Mouse (Mus musculus): ENCODE results near the gene Iqschfp. TPM values are rescaled to one million over a fixed set of nuclear protein-coding genes. Genes with fewer than 3 reads are reported as not detected.

The Iqschfp gene
- polyA plus RNA-seq, 1 experiment = not detected

- Histone ChIP-seq H3K79me3 (ENCODE audit: low read depth) (peaks cover 4% of the 10 kb centered on the region), H3K36me3 (ENCODE audit: control insufficient read depth, insufficient read depth) (no peaks in the 10 kb centered on the region), H3ac (ENCODE audit: control insufficient read depth, insufficient read length, low read depth) (no peak overlapping the region), H3K27me3 (ENCODE audit: control insufficient read depth, insufficient read depth, insufficient read length) (no peaks in the 10 kb centered on the region), H3K79me2 (ENCODE audit: control insufficient read depth, insufficient read depth) (peaks cover 28% of the 10 kb centered on the region), H3K4me3 (ENCODE audit: insufficient read depth, poor library complexity, severe bottlenecking) (no peak overlapping the region)
- no peak for TF ChIP-seq MAX (IDR thresholded peaks at IDR 0.05)
- TF ChIP-seq CTCF (IDR thresholded peaks at IDR 0.05; ENCODE audit: control insufficient read depth, insufficient read depth, insufficient read length) = no peak
- TF ChIP-seq MYOD1 (IDR thresholded peaks at IDR 0.05; ENCODE audit: control insufficient read depth, insufficient read length, low read depth) = no peak
- TF ChIP-seq CEBPB (IDR thresholded peaks at IDR 0.05; ENCODE audit: low read depth) = no peak
- no peak for TF ChIP-seq MYOG (IDR thresholded peaks at IDR 0.05; ENCODE audit: control insufficient read depth, extremely low read depth, insufficient read length)
- no peak for TF ChIP-seq FOSL1 (IDR thresholded peaks at IDR 0.05; ENCODE audit: insufficient read depth, low read length, poor library complexity, severe bottlenecking)
- no peak for TF ChIP-seq USF1 (IDR thresholded peaks at IDR 0.05; ENCODE audit: low read depth)
Measured at GRCm38 (mm10) chr3:68605942-68606603, 714.0 kb downstream of the Iqschfp start.

DNA sequence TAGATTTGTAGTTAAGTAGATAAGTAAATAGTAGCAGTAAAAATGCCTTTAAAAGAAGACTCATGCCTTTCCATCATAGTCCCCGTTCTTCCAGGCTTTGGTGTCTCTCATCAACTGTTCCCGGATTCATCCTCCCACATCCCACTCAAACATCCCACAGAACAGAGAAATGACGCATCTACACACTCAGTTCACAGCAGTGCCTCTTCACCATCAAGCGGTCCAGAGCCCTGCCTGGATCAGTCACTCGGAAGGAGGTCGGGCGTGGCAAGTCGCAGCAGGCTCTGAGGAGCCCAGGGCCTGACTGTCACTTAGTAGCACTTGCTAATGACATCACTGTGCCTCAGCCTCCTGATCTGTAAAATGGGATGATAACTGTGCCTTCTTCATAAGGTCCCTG lies 714.7 kb downstream of the Iqschfp start:
- no peaks in the 10 kb centered on the region for H3K27me3 ChIP-seq (ENCODE audit: control insufficient read depth, insufficient read depth, insufficient read length)
- TF ChIP-seq USF1 (IDR thresholded peaks at IDR 0.05; ENCODE audit: low read depth) = no peak
- TF ChIP-seq MYOG (IDR thresholded peaks at IDR 0.05; ENCODE audit: control insufficient read depth, extremely low read depth, insufficient read length) = no peak
- no peak for TF ChIP-seq CEBPB (IDR thresholded peaks at IDR 0.05; ENCODE audit: low read depth)
- TF ChIP-seq MAX (IDR thresholded peaks at IDR 0.05) = no peak
- H3ac ChIP-seq (ENCODE audit: control insufficient read depth, insufficient read length, low read depth) = no peak overlapping the region
- H3K36me3 ChIP-seq (ENCODE audit: control insufficient read depth, insufficient read depth) = no peaks in the 10 kb centered on the region
- peaks cover 8% of the 10 kb centered on the region for H3K79me3 ChIP-seq (ENCODE audit: low read depth)
- peaks cover 35% of the 10 kb centered on the region for H3K79me2 ChIP-seq (ENCODE audit: control insufficient read depth, insufficient read depth)
- H3K4me3 ChIP-seq (ENCODE audit: insufficient read depth, poor library complexity, severe bottlenecking) = no peak overlapping the region

DNA sequence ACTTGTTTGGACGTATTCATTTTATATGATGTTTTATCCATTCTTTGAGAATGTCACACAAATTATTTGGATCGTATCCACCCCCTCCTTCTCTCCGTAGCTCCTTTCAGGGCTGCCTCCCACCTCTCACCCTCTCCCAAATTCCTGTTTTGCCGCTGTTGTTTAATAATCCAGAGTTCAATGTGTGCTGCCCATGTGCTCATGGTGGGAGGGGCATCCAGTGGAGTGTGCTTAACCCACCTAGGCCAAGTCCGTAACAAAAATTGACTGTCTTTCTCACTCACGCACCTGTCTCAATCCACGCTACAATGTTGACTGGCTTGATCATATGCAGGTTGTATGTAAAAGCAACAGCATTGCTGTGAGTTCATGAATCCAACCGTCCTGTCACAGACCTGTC lies 715.3 kb downstream of the Iqschfp start:
- Histone ChIP-seq H3ac (ENCODE audit: control insufficient read depth, insufficient read length, low read depth) (no peak overlapping the region), H3K4me3 (ENCODE audit: insufficient read depth, poor library complexity, severe bottlenecking) (no peak overlapping the region), H3K79me2 (ENCODE audit: control insufficient read depth, insufficient read depth) (peaks cover 40% of the 10 kb centered on the region), H3K36me3 (ENCODE audit: control insufficient read depth, insufficient read depth) (no peaks in the 10 kb centered on the region), H3K27me3 (ENCODE audit: control insufficient read depth, insufficient read depth, insufficient read length) (no peaks in the 10 kb centered on the region), H3K79me3 (ENCODE audit: low read depth) (peaks cover 11% of the 10 kb centered on the region)
- TF ChIP-seq MAX (IDR thresholded peaks at IDR 0.05) = no peak
- no peak for TF ChIP-seq MYOD1 (IDR thresholded peaks at IDR 0.05; ENCODE audit: control insufficient read depth, insufficient read length, low read depth)
- TF ChIP-seq CEBPB (IDR thresholded peaks at IDR 0.05; ENCODE audit: low read depth) = no peak
- no peak for TF ChIP-seq MYOG (IDR thresholded peaks at IDR 0.05; ENCODE audit: control insufficient read depth, extremely low read depth, insufficient read length)
- no peak for TF ChIP-seq CTCF (IDR thresholded peaks at IDR 0.05; ENCODE audit: control insufficient read depth, insufficient read depth, insufficient read length)
- TF ChIP-seq FOSL1 (IDR thresholded peaks at IDR 0.05; ENCODE audit: insufficient read depth, low read length, poor library complexity, severe bottlenecking) = no peak
- no peak for TF ChIP-seq USF1 (IDR thresholded peaks at IDR 0.05; ENCODE audit: low read depth)

GRCm38 (mm10) chr3:68608848-68609497 lies 716.9 kb downstream of the Iqschfp start:
- Histone ChIP-seq H3K79me2 (ENCODE audit: control insufficient read depth, insufficient read depth) (peaks cover 48% of the 10 kb centered on the region), H3K27me3 (ENCODE audit: control insufficient read depth, insufficient read depth, insufficient read length) (no peaks in the 10 kb centered on the region), H3K4me3 (ENCODE audit: insufficient read depth, poor library complexity, severe bottlenecking) (no peak overlapping the region), H3K36me3 (ENCODE audit: control insufficient read depth, insufficient read depth) (no peaks in the 10 kb centered on the region), H3K79me3 (ENCODE audit: low read depth) (peaks cover 15% of the 10 kb centered on the region), H3ac (ENCODE audit: control insufficient read depth, insufficient read length, low read depth) (no peak overlapping the region)
- peak; percentile 100 for TF ChIP-seq MYOD1 (IDR thresholded peaks at IDR 0.05; ENCODE audit: control insufficient read depth, insufficient read length, low read depth)
- TF ChIP-seq MAX (IDR thresholded peaks at IDR 0.05) = peak; percentile 40
- peak; percentile 92 for TF ChIP-seq FOSL1 (IDR thresholded peaks at IDR 0.05; ENCODE audit: insufficient read depth, low read length, poor library complexity, severe bottlenecking)
- no peak for TF ChIP-seq CTCF (IDR thresholded peaks at IDR 0.05; ENCODE audit: control insufficient read depth, insufficient read depth, insufficient read length)
- no peak for TF ChIP-seq CEBPB (IDR thresholded peaks at IDR 0.05; ENCODE audit: low read depth)

DNA sequence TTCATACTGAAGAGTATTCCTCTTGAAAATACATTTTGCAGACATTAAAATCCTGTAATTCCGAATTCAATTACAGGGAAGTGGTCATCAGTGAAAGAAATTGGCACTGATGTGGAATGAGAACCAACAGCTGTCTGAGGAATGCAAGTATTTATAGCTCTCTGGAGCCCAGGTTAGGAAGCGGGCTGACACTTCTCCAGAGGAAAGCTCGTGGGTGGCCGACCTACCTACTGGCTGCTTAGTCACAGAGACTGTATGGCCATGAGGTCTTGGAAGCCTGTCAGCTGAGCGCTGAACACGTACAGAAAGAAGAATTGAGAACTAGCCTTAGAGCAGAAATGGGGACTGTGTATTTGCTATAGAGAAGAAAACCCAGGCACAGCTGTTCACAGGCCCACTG lies 718.0 kb downstream of the Iqschfp start:
- H3K79me2 ChIP-seq (ENCODE audit: control insufficient read depth, insufficient read depth) = peaks cover 48% of the 10 kb centered on the region
- peaks cover 15% of the 10 kb centered on the region for H3K79me3 ChIP-seq (ENCODE audit: low read depth)
- no peaks in the 10 kb centered on the region for H3K27me3 ChIP-seq (ENCODE audit: control insufficient read depth, insufficient read depth, insufficient read length)
- TF ChIP-seq MAX (IDR thresholded peaks at IDR 0.05) (no peak), MYOD1 (IDR thresholded peaks at IDR 0.05; ENCODE audit: control insufficient read depth, insufficient read length, low read depth) (peak; percentile 84)
- no peak overlapping the region for H3ac ChIP-seq (ENCODE audit: control insufficient read depth, insufficient read length, low read depth)
- H3K4me3 ChIP-seq (ENCODE audit: insufficient read depth, poor library complexity, severe bottlenecking) = no peak overlapping the region
- no peaks in the 10 kb centered on the region for H3K36me3 ChIP-seq (ENCODE audit: control insufficient read depth, insufficient read depth)

All from C2C12 (cell line).